Mouse (Mus musculus) liver, adult 2 months (tissue): ENCODE data around the gene Gm43518.

Experiments
- CTCF ChIP-seq: fragments of 200-500 bp; IDR thresholded peaks from 2 replicates; pipeline ENCODE4 v1.5.1; 2011; ENCODE audit warnings: low read depth, low read length, control low read depth
- POLR2A ChIP-seq: fragments of 200-500 bp; IDR thresholded peaks from 2 replicates; pipeline ENCODE4 v1.6.1; 2011; ENCODE audit warnings: low read length, control low read depth; ENCODE audit not compliant: insufficient read depth; ENCODE audit errors: extremely low read depth

GRCm38 (mm10) chr5:123979221-123979979, 52.2 kb downstream of the Gm43518 start:
- no peak for TF ChIP-seq CTCF
- TF ChIP-seq POLR2A: no peak
